Mouse (Mus musculus) heart, embryonic 16.5 days (tissue): ENCODE measurements around the gene Ch25h. TPM values are rescaled to one million over a fixed set of nuclear protein-coding genes. Genes with fewer than 3 reads are reported as not detected.

Source experiments
- ATAC-seq: fragments of 200-750 bp; cut with Nextera tagmentation; replicated peaks from 2 replicates; pipeline ENCODE4 v1.8.0; 2017; ENCODE audit warnings: moderate number of reproducible peaks; ENCODE audit not compliant: insufficient read depth, low FRiP score; ENCODE audit errors: extremely low read depth
- H3K27ac ChIP-seq: fragments of 300-500 bp; sonication (generic); 2 replicates; pipeline ENCODE4 v1.5.1; 2014; ENCODE audit warnings: mild to moderate bottlenecking, low read length, control low read depth, moderate library complexity
- H3K27me3 ChIP-seq: fragments of 300-500 bp; sonication (generic); 2 replicates; pipeline ENCODE4 v1.6.1; 2014; ENCODE audit warnings: low read length, mixed read lengths; ENCODE audit not compliant: control insufficient read depth, insufficient read depth
- H3K36me3 ChIP-seq: fragments of 300-500 bp; sonication (generic); 2 replicates; pipeline ENCODE4 v1.6.1; 2014; ENCODE audit not compliant: control insufficient read depth, insufficient read depth
- H3K4me1 ChIP-seq: fragments of 300-500 bp; sonication (generic); 2 replicates; pipeline ENCODE4 v1.6.1; 2014; ENCODE audit warnings: low read length, mixed read lengths; ENCODE audit not compliant: control insufficient read depth, insufficient read depth
- H3K4me2 ChIP-seq: fragments of 300-500 bp; sonication (generic); 2 replicates; pipeline ENCODE4 v1.6.1; 2014; ENCODE audit warnings: low read depth, mild to moderate bottlenecking, control low read depth, low read length
- H3K4me3 ChIP-seq: fragments of 300-500 bp; sonication (generic); 2 replicates; pipeline ENCODE4 v1.5.1; 2014; ENCODE audit warnings: mild to moderate bottlenecking, control low read depth, low read length
- H3K9ac ChIP-seq: fragments of 300-500 bp; sonication (generic); 2 replicates; pipeline ENCODE4 v1.6.1; 2014; ENCODE audit warnings: low read length, control low read depth
- H3K9me3 ChIP-seq: fragments of 300-500 bp; sonication (generic); replicated peaks from 2 replicates; pipeline ENCODE4 v1.6.1; 2016; ENCODE audit warnings: low read length; ENCODE audit not compliant: control insufficient read depth
- WGBS: fragments of 180-500 bp; shearing (Covaris S2); extraction: QIAGEN DNeasy Blood & Tissue Kit; methylation state at CpG from one replicate; pipeline ENCODE4 v1.1.7; 2014; 5-methylcytosine and 5-hydroxymethylcytosine counted together
- polyA plus RNA-seq: library from polyadenylated mRNA; unstranded; fragments of >200 nt; fragmentation: Nextera tagmentation; extraction: Ambion mirVana; gene quantifications from 2 replicates; pipeline ENCODE4 v1.2.1, GENCODE M21; 2015

Gene Ch25h
- polyA plus RNA-seq, 1 experiment from 2014 or later: 2.5 TPM

DNA sequence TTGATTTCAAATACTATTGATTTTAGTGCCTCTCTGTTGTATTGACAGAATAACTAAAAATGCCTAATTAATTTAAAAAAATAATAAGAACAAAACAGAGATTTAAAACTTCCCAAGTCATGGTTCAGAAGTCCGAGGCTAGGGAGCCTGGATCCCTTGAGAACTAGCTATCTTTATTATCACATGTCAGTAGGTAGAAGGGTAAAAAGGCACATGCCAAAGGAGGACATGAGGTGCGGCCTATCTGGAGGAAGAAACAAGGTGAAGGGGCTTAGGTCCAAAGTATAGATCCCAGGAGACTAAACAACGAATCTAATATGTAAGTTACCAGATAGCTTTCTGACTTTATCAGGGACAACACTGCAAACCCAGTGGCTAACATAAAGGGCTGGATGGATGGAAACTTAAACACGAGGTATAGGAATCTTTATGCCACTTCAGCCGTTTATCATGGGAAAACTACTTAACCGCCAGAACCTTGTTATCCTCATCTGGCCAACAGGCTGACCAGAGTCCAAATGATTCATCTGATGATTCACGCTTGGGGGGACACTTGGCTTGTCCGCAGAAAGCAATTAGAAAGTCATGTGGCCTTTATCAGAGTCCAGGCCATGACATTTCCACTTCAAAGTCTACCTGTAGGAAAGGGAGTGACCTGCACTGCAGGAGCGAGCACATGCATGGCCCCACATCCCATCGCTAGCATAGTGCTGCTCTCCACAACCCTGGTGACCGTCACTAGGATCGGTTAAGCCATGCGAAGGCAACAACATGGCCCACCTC, 43.0 kb upstream of the Ch25h start:
- Histone ChIP-seq H3K9me3 (no peaks in the 10 kb centered on the region), H3K27ac (no peak overlapping the region), H3K36me3 (0 out of 2 replicates have a peak, but pooled peaks cover 2% of the 10 kb centered on the region), H3K27me3 (no peaks in the 10 kb centered on the region), H3K4me3 (no peak overlapping the region), H3K4me2 (no peak overlapping the region), H3K9ac (no peak overlapping the region), H3K4me1 (no peaks in the 10 kb centered on the region)
- no peak for ATAC-seq
- 85% methylated on average over 13 of the region's 13 CpGs for WGBS

DNA sequence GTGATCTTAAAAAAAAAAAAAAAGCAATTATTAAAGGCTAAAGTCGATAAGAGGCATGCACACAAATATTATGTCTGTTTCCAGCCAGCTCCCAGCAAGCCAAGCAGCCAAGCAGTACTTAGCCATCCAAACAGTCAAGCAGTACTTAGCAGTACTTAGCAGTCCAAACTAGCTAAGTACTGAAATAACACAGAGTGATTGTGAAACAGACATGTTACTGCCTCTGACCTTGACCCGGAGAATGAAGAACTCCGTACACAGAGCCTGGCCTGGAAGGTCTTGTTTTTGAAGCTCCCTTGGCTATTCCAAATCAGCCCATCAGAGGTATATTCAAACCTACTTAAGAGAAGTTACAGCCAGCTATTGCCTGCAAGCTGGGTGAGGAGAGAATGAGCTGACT, 42.2 kb upstream of the Ch25h start:
- no peaks in the 10 kb centered on the region for H3K4me1 ChIP-seq
- no peaks in the 10 kb centered on the region for H3K9me3 ChIP-seq
- no peak overlapping the region for H3K27ac ChIP-seq
- H3K4me2 ChIP-seq: no peak overlapping the region
- H3K9ac ChIP-seq: no peak overlapping the region
- WGBS: 87% methylated on average over 3 of the region's 3 CpGs
- 0 out of 2 replicates have a peak, but pooled peaks cover 2% of the 10 kb centered on the region for H3K36me3 ChIP-seq
- no peaks in the 10 kb centered on the region for H3K27me3 ChIP-seq
- H3K4me3 ChIP-seq: no peak overlapping the region
- ATAC-seq: no peak

DNA sequence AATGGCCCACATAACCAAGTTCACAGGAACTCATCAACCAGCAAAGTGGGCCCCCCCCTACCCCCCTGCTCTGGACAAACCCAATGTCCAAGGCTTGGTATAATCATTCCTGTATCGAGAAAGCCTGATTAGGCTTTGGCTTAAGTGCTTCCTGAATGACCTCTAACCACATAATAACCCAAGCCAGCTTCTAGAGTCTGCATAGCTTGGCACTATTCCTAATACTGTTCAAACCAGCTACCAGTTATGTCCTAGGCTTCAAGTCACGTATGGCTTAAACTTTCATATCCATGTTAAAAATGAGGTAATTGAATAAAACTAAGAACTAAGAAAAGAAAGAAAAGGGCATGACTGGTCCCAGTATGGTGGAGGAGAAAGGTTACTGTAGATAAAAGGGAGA, 41.4 kb upstream of the Ch25h start:
- no peak overlapping the region for H3K4me3 ChIP-seq
- no peak overlapping the region for H3K4me2 ChIP-seq
- WGBS: 66% methylated on average over 2 of the region's 2 CpGs
- ATAC-seq: no peak
- H3K9ac ChIP-seq: no peak overlapping the region
- H3K27ac ChIP-seq: no peak overlapping the region
- H3K9me3 ChIP-seq: no peaks in the 10 kb centered on the region
- 0 out of 2 replicates have a peak, but pooled peaks cover under 1% of the 10 kb centered on the region for H3K36me3 ChIP-seq
- H3K27me3 ChIP-seq: no peaks in the 10 kb centered on the region
- H3K4me1 ChIP-seq: no peaks in the 10 kb centered on the region

DNA sequence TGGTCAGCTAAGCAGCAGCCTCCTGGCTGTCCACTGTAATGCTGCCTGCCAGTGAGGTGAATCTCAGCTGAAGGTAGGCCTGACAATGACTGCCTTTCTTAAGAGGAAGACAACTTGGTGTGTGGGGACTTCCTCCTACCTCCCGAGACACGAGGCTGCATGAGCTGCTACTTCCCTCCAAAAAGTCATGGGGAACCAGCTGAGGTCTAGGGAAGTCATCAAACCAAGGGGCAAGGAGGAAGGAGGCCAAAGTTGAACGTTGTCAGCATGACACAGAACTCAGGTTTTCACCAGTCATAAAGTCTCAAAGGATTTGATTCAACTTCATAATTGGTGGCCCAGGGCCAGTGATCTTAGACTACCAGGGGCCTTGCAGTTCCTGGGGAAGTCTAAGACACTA, 40.7 kb upstream of the Ch25h start:
- 74% methylated on average over 3 of the region's 3 CpGs for WGBS

DNA sequence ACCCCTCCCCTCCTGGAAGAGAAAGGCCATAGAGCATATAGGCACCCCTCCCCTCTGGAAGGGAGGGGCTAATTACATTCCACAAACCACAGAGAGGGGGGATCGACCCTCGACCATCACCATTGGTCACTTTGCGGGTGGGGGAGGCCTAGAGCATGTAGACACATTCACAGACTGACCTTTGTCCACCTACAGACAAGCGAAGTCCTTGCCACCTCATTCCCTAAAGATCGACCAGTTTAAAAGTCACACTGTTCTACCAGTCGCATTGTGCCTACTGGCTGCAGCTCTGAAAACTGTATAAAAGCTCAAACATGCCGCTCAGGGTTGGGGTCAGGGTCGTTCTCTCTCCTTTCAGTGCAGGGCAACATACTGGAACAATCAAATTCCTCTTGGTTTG, 36.6 kb upstream of the Ch25h start:
- ATAC-seq: no peak
- Histone ChIP-seq H3K27ac (no peak overlapping the region), H3K4me3 (no peak overlapping the region), H3K4me1 (no peaks in the 10 kb centered on the region), H3K9ac (no peak overlapping the region), H3K9me3 (no peaks in the 10 kb centered on the region), H3K27me3 (no peaks in the 10 kb centered on the region), H3K36me3 (peaks cover 6% of the 10 kb centered on the region), H3K4me2 (no peak overlapping the region)
- 73% methylated on average over 8 of the region's 8 CpGs for WGBS

More for the DNA sequence above, 40.7 kb upstream of the Ch25h start:
- no peak for ATAC-seq
- Histone ChIP-seq H3K4me3 (no peak overlapping the region), H3K27ac (no peak overlapping the region), H3K36me3 (no peaks in the 10 kb centered on the region), H3K9ac (no peak overlapping the region), H3K4me2 (no peak overlapping the region), H3K27me3 (no peaks in the 10 kb centered on the region), H3K9me3 (no peaks in the 10 kb centered on the region), H3K4me1 (no peaks in the 10 kb centered on the region)

DNA sequence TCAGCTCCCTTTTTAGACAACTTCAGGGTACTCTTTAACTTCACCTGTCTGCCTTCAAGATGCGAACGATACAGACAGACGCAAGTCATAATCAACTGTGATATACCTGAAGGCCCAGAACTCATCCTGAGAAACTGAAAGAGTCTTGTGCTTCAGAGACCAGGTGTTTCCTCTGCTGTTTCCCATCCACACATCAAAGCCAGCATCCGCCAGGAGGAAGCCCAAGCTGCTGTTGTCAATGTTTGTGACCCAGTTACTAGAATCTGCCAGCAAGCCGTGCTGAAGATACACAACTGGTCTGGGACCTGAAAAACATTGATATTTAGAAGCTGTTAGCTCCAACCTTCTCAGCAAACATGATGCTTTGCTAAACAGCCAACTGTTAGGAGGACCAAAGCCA, 35.8 kb upstream of the Ch25h start:
- Histone ChIP-seq H3K4me2 (no peak overlapping the region), H3K36me3 (peaks cover 14% of the 10 kb centered on the region), H3K4me1 (no peaks in the 10 kb centered on the region), H3K27ac (no peak overlapping the region; the same call in 1 of the 2 replicates), H3K9me3 (no peaks in the 10 kb centered on the region), H3K27me3 (no peaks in the 10 kb centered on the region), H3K9ac (no peak overlapping the region), H3K4me3 (no peak overlapping the region)
- peak; percentile 65 for ATAC-seq
- 69% methylated on average over 5 of the region's 5 CpGs for WGBS

DNA sequence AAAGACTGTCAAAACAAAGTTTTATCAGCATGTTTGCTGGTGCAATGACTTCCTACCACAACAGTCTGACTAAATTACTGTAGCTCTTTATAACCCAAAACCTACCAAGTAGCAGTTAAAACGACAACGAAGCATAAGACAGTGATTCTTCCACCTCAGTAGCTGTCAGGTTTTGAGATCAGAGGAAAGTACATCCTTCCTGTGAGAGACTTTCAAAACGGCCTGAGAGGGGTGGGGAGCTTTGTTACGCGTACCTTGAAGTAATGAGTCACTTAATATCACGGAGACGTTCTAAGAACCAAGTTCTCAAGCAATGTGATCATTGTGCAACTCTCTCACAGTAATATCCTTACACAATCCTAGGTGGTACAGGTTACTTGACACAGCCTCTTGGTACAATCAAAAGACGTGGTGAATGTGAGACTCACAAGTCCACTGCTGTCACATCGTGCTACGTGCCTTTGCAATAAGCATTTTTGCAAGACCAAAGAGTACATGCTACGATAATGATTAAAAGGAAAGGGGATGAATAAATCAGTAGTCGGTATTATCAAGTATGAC, 30.3 kb upstream of the Ch25h start:
- no peaks in the 10 kb centered on the region for H3K4me1 ChIP-seq
- no peak for ATAC-seq
- 84% methylated on average over 12 of the region's 12 CpGs for WGBS
- H3K9ac ChIP-seq: no peak overlapping the region
- no peak overlapping the region for H3K27ac ChIP-seq
- no peaks in the 10 kb centered on the region for H3K27me3 ChIP-seq
- H3K4me2 ChIP-seq: no peak overlapping the region
- H3K4me3 ChIP-seq: no peak overlapping the region
- H3K36me3 ChIP-seq: peaks cover 18% of the 10 kb centered on the region
- no peaks in the 10 kb centered on the region for H3K9me3 ChIP-seq

DNA sequence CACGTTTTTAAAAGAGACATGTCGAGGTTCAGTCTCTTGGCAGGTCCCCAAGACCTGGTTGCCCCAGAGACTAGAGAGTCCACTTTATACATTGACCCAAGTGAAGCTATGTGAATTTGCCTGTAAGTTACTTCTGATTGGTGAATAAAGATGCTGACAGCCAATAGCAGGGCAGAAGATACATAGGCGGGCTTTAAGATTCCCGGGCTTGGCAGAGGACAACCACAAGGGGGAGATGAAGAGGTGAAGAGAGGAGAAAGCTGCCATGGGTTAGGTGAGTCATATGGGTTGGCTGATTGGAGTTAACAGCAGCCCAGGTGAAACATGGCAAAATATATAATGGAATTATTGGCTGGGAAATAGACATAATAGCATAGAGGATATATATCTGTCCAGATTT, 25.8 kb upstream of the Ch25h start:
- no peak overlapping the region for H3K4me2 ChIP-seq
- peaks cover 7% of the 10 kb centered on the region; the same call in 1 of the 2 replicates for H3K4me1 ChIP-seq
- no peak overlapping the region for H3K27ac ChIP-seq
- peaks cover 6% of the 10 kb centered on the region; the same call in 1 of the 2 replicates for H3K36me3 ChIP-seq
- 42% methylated on average over 4 of the region's 4 CpGs for WGBS
- H3K4me3 ChIP-seq: no peak overlapping the region
- H3K9ac ChIP-seq: no peak overlapping the region
- H3K9me3 ChIP-seq: no peaks in the 10 kb centered on the region
- H3K27me3 ChIP-seq: no peaks in the 10 kb centered on the region
- peak; percentile 52; the same call in 1 of the 2 replicates for ATAC-seq

DNA sequence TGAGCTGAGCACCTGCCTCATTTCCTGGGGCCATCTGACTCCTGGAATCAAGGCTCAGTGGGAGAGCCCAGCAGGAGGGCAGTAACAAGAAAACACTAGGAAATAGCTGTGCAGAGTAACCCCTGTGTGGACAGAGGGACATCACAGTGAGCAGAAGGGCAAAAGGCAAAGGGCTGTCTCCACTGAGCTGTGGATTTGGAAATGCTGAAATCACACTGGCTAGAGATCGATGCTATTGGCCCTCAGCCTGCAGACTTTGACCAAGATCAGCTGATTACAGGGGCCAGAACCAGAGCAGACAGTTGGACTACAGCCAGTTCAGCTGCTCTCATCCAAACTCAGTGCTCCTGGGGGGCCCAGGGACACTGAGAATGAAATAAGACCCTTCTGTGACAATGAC, 21.4 kb upstream of the Ch25h start:
- ATAC-seq: no peak
- WGBS: 39% methylated on average over 1 of the region's 1 CpGs
- no peaks in the 10 kb centered on the region for H3K27me3 ChIP-seq
- no peak overlapping the region for H3K4me3 ChIP-seq
- H3K36me3 ChIP-seq: 0 out of 2 replicates have a peak, but pooled peaks cover 8% of the 10 kb centered on the region
- no peak overlapping the region for H3K4me2 ChIP-seq
- H3K9ac ChIP-seq: no peak overlapping the region
- H3K27ac ChIP-seq: no peak overlapping the region
- H3K4me1 ChIP-seq: peaks cover 7% of the 10 kb centered on the region; the same call in 1 of the 2 replicates
- H3K9me3 ChIP-seq: no peaks in the 10 kb centered on the region
